8 mouse cellular contexts compared by ENCODE assay signal in genomic region chr5:141240841-141241543, GRCm38 (mm10). TPM values are rescaled to one million over a fixed set of nuclear protein-coding genes. Genes with fewer than 3 reads are reported as not detected.
DNase-seq lines count a peak whose midpoint lies in the region; ATAC-seq and TF ChIP-seq lines count a peak whose summit lies in the region.

Gene Sdk1, plus strand, starts transcription at chr5:141241490.

- peaks cover 48% of the 10 kb centered on the region for H3K27me3 ChIP-seq in intestine, postnatal 0 days (replicated peaks; ENCODE audit: control insufficient read depth, insufficient read depth, low read length)
- peaks cover 65% of the 10 kb centered on the region for H3K27me3 ChIP-seq in midbrain, embryonic 10.5 days (ENCODE audit: low read depth, poor library complexity, severe bottlenecking)

- no peaks in the 10 kb centered on the region for H3K36me3 ChIP-seq in intestine, postnatal 0 days (ENCODE audit: control insufficient read depth, insufficient read depth)
- H3K36me3 ChIP-seq in midbrain, embryonic 10.5 days = no peaks in the 10 kb centered on the region

- H3K4me3 ChIP-seq in intestine, postnatal 0 days (ENCODE audit: low read depth, low read length) = peak within 1 kb of the TSS; percentile 51
- H3K4me3 ChIP-seq in midbrain, embryonic 10.5 days = peak within 1 kb of the TSS; percentile 79

- WGBS in intestine, postnatal 0 days = under 1% methylated on average over 55 of the region's 77 CpGs
- under 1% methylated on average over 68 of the region's 77 CpGs for WGBS in midbrain, embryonic 10.5 days

- peak; percentile 92 for ATAC-seq in granulocyte monocyte progenitor cell, adult 5-6 weeks (replicated peaks; ENCODE audit: poor library complexity, severe bottlenecking)
- peak; percentile 98 for ATAC-seq in intestine, postnatal 0 days

- TF ChIP-seq CTCF in intestine, postnatal 0 days (IDR thresholded peaks at IDR 0.05; ENCODE audit: low read depth) = peak; percentile 87

- H3K9me3 ChIP-seq in intestine, postnatal 0 days (ENCODE audit: control insufficient read depth) = no peaks in the 10 kb centered on the region
- H3K9me3 ChIP-seq in midbrain, embryonic 10.5 days (replicated peaks) = no peaks in the 10 kb centered on the region

- H3K9ac ChIP-seq in intestine, postnatal 0 days (ENCODE audit: low read depth, low read length) = peak within 1 kb of the TSS; percentile 64

- H3K4me1 ChIP-seq in intestine, postnatal 0 days (replicated peaks; ENCODE audit: control insufficient read depth, insufficient read depth, low read length) = no peaks in the 10 kb centered on the region
- H3K4me1 ChIP-seq in midbrain, embryonic 10.5 days = peaks cover 43% of the 10 kb centered on the region

- intact Hi-C loops in left cerebral cortex, postnatal 36 days (cut with DNase I) = loop anchor here (5.0 kb wide), 1 partner anchor 1076 kb away; no protein-coding TSS in a partner anchor

- peak within 1 kb of the TSS; percentile 84 for H3K4me2 ChIP-seq in intestine, postnatal 0 days (replicated peaks; ENCODE audit: low read depth)

- H3K27ac ChIP-seq in intestine, postnatal 0 days (ENCODE audit: low read depth, low read length) = no peak within 1 kb of the TSS
- peak within 1 kb of the TSS; percentile 83 for H3K27ac ChIP-seq in midbrain, embryonic 10.5 days (replicated peaks)

- DNase-seq in adrenal gland, postnatal 36 days = peak; percentile 97 to 98
- DNase-seq in embryo, embryonic 9.5 days (ENCODE audit: extremely low spot score) = peak; percentile 96
- DNase-seq in left cerebral cortex, postnatal 36 days (ENCODE audit: low spot score in 2 of 2) = peak; percentile 91 to 94
- peak; percentile 95 for DNase-seq in midbrain, embryonic 10.5 days (ENCODE audit: low spot score)
- peak; percentile 98 for DNase-seq in right cerebral cortex, postnatal 4 days
- peak; percentile 96 to 97 for DNase-seq in urinary bladder, postnatal 4 days (ENCODE audit: low spot score in 2 of 2)

RNA-seq across cellular contexts. Expression of gene Sdk1, which starts in this region (rescaled TPM):
- total RNA-seq in adrenal gland, postnatal 36 days (2021) = 10 to 100 TPM; 11.4 to 24.0 TPM
- total RNA-seq in granulocyte monocyte progenitor cell, adult 5-6 weeks (2014; fragmentation: Nextera tagmentation) = not detected in 2 replicates
- total RNA-seq in granulocyte monocyte progenitor cell, adult 5-6 weeks (2017) = not detected in 2 replicates
- 0.85 and 0.94 TPM in 2 replicates for polyA plus RNA-seq in intestine, postnatal 0 days (2015; fragmentation: Nextera tagmentation; extraction: Ambion mirVana)
- 10 to 100 TPM; 12.5 to 16.0 TPM for total RNA-seq in left cerebral cortex, postnatal 36 days (2021)
- 0.65 and 0.73 TPM in 2 replicates for polyA plus RNA-seq in midbrain, embryonic 10.5 days (2016; fragmentation: Nextera tagmentation; extraction: Ambion mirVana)

Comparison
In these comparisons a context has a peak if more than half of its experiments do, and no peak if none do; other contexts are left out.
1. RNA of gene Sdk1 (total RNA-seq): 11.4 to 24.0 TPM in adrenal gland, postnatal 36 days and 12.5 to 16.0 TPM in left cerebral cortex, postnatal 36 days; not detected in granulocyte monocyte progenitor cell, adult 5-6 weeks; every median in the first group is over 10 times any median in the second.
2. Peak in ATAC-seq in granulocyte monocyte progenitor cell, adult 5-6 weeks; RNA of the gene not detected or under 1 TPM.
3. Peak in ATAC-seq, H3K4me3 ChIP-seq, H3K9ac ChIP-seq and H3K4me2 ChIP-seq in intestine, postnatal 0 days; RNA of the gene not detected or under 1 TPM.
4. Peak in DNase-seq, H3K4me3 ChIP-seq and H3K27ac ChIP-seq in midbrain, embryonic 10.5 days; RNA of the gene not detected or under 1 TPM.
5. Peak in every context shown above with its lines, with median percentiles within 50 percentile points of each other: DNase-seq.